Comparison of ENCODE assay signal across 8 mouse cellular contexts in the genomic region with DNA sequence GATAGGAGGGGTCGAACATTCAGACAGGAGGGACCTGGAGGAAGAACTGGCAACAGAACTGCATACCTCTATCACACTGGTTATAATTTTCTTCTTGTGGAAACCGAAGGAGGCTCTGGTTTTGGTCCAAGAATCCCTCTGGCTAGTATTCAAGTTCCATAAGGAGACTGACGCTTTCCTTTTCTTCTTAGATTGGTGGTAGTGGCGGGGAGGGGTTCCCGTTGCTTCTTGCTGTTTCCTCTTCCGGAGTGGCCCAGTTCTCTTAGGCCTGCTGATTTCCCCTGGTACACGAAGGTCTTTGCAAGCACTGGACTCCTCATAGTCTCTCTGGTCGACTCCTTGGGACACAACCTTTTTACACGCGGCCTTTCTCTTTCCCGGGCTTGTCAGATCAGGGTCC. TPM values are rescaled to one million over a fixed set of nuclear protein-coding genes. Genes with fewer than 3 reads are reported as not detected.
DNase-seq lines count a peak whose midpoint lies in the region; ATAC-seq and TF ChIP-seq lines count a peak whose summit lies in the region.

No protein-coding gene starts in this region.

- peak overlapping the region; percentile 50; the same call in 1 of the 2 replicates for H3K9ac ChIP-seq in hindbrain, postnatal 0 days (replicated peaks; ENCODE audit: low read length)

- ATAC-seq in common myeloid progenitor, adult 5-6 weeks (replicated peaks; ENCODE audit: low read depth, poor library complexity, severe bottlenecking): 0 out of 2 replicates have a peak, but pooled peaks have one; percentile 13
- no peak for ATAC-seq in hindbrain, postnatal 0 days

- no peaks in the 10 kb centered on the region for H3K27me3 ChIP-seq in hindbrain, postnatal 0 days (ENCODE audit: insufficient read depth, low read length)

- peak overlapping the region; percentile 83 for H3K4me3 ChIP-seq in gastrocnemius, adult 2 months
- peak overlapping the region; percentile 79 for H3K4me3 ChIP-seq in hindbrain, postnatal 0 days (ENCODE audit: low read length)

- no peaks in the 10 kb centered on the region for H3K36me3 ChIP-seq in hindbrain, postnatal 0 days (ENCODE audit: insufficient read depth, low read length)

- no peak for DNase-seq in gastrocnemius, adult 2 months
- no peak for DNase-seq in gastrocnemius, postnatal 14 days
- DNase-seq in hindbrain, postnatal 0 days (ENCODE audit: low spot score): peak; percentile 3
- peak; percentile 21 for DNase-seq in lung, postnatal 36 days
- no peak for DNase-seq in cerebellum, adult 9-10 months
- no peak for DNase-seq in gastrocnemius, adult 18-20 months (ENCODE audit: low spot score)
- DNase-seq in natural killer cell, adult 2 months (ENCODE audit: low spot score in 2 of 2): no peak

- no peak overlapping the region for H3K27ac ChIP-seq in gastrocnemius, adult 2 months
- no peak overlapping the region for H3K27ac ChIP-seq in hindbrain, postnatal 0 days

- intact Hi-C loops in gastrocnemius, adult 2 months (cut with DNase I): loop anchor here (5.0 kb wide), 2 partner anchors 40 to 140 kb away; a partner anchor contains a TSS
- intact Hi-C loops in gastrocnemius, postnatal 14 days (cut with DNase I; ENCODE audit: low total_unique reads): loop anchor here (5.0 kb wide), 1 partner anchor 40 kb away; a partner anchor contains a TSS

- WGBS in hindbrain, postnatal 0 days: 37% methylated on average over 11 of the region's 11 CpGs

- no peaks in the 10 kb centered on the region for H3K9me3 ChIP-seq in hindbrain, postnatal 0 days (ENCODE audit: low read length)

- H3K4me1 ChIP-seq in hindbrain, postnatal 0 days (ENCODE audit: insufficient read depth, low read length): peaks cover 4% of the 10 kb centered on the region; the same call in 1 of the 2 replicates

- peak overlapping the region; percentile 72 for H3K4me2 ChIP-seq in hindbrain, postnatal 0 days (ENCODE audit: low read depth, low read length)

- no peak for TF ChIP-seq CTCF in gastrocnemius, adult 2 months (IDR thresholded peaks at IDR 0.05)
- no peak for TF ChIP-seq CTCF in hindbrain, postnatal 0 days (IDR thresholded peaks at IDR 0.05; ENCODE audit: low read depth)

RNA-seq across cellular contexts. Expression of a gene that starts 1.0 kb away (rescaled TPM):
- under 1 TPM in 1 of 2 experiments, not detected in 1; 0.08 TPM for total RNA-seq in gastrocnemius, adult 2 months (2021)
- total RNA-seq in gastrocnemius, postnatal 14 days (2021): under 1 TPM; 0.51 to 0.76 TPM
- total RNA-seq in common myeloid progenitor, adult 5-6 weeks (2017): 18.6 and 22.8 TPM in 2 replicates
- total RNA-seq in hindbrain, postnatal 0 days (2014; rRNA removed): 1.8 and 3.3 TPM in 2 replicates
- 2.4 and 3.4 TPM in 2 replicates for polyA plus RNA-seq in hindbrain, postnatal 0 days (2015; fragmentation: Nextera tagmentation; extraction: Ambion mirVana)
- under 1 TPM in 1 of 2 experiments, not detected in 1; 0.12 TPM for total RNA-seq in gastrocnemius, adult 18-20 months (2021)

RNA-seq across cellular contexts. Expression of a gene that starts 23.1 kb away (rescaled TPM):
- 10 to 100 TPM in 1 of 2 experiments, 1 to 10 TPM in 1; 7.0 to 12.9 TPM for total RNA-seq in gastrocnemius, adult 2 months (2021)
- 1 to 10 TPM; 6.9 to 7.5 TPM for total RNA-seq in gastrocnemius, postnatal 14 days (2021)
- not detected in 2 replicates for total RNA-seq in common myeloid progenitor, adult 5-6 weeks (2017)
- 1.2 and 3.5 TPM in 2 replicates for total RNA-seq in hindbrain, postnatal 0 days (2014; rRNA removed)
- polyA plus RNA-seq in hindbrain, postnatal 0 days (2015; fragmentation: Nextera tagmentation; extraction: Ambion mirVana): 0.48 and 0.97 TPM in 2 replicates
- 1 to 10 TPM; 8.1 to 8.4 TPM for total RNA-seq in gastrocnemius, adult 18-20 months (2021)

RNA-seq across cellular contexts. Expression of a gene that starts 39.7 kb away (rescaled TPM):
- 10 to 100 TPM; 82.6 to 93.4 TPM for total RNA-seq in gastrocnemius, adult 2 months (2021)
- total RNA-seq in gastrocnemius, postnatal 14 days (2021): 10 to 100 TPM; 66.9 to 77.6 TPM
- 46.6 and 48.2 TPM in 2 replicates for total RNA-seq in common myeloid progenitor, adult 5-6 weeks (2017)
- total RNA-seq in hindbrain, postnatal 0 days (2014; rRNA removed): 113 and 156 TPM in 2 replicates
- polyA plus RNA-seq in hindbrain, postnatal 0 days (2015; fragmentation: Nextera tagmentation; extraction: Ambion mirVana): 188 and 191 TPM in 2 replicates
- total RNA-seq in gastrocnemius, adult 18-20 months (2021): 10 to 100 TPM; 84.7 to 88.1 TPM

RNA-seq across cellular contexts. Expression of a gene that starts 39.8 kb away (rescaled TPM):
- total RNA-seq in gastrocnemius, adult 2 months (2021): 10 to 100 TPM in 1 of 2 experiments, 1 to 10 TPM in 1; 6.5 to 13.9 TPM
- total RNA-seq in gastrocnemius, postnatal 14 days (2021): 10 to 100 TPM; 18.9 to 21.7 TPM
- 7.7 and 11.4 TPM in 2 replicates for total RNA-seq in common myeloid progenitor, adult 5-6 weeks (2017)
- total RNA-seq in hindbrain, postnatal 0 days (2014; rRNA removed): 34.7 and 46.4 TPM in 2 replicates
- 95.7 and 97.7 TPM in 2 replicates for polyA plus RNA-seq in hindbrain, postnatal 0 days (2015; fragmentation: Nextera tagmentation; extraction: Ambion mirVana)
- 10 to 100 TPM in 1 of 2 experiments, 1 to 10 TPM in 1; 7.8 to 12.0 TPM for total RNA-seq in gastrocnemius, adult 18-20 months (2021)

RNA-seq across cellular contexts. Expression of a gene that starts 46.7 kb away (rescaled TPM):
- total RNA-seq in gastrocnemius, adult 2 months (2021): under 1 TPM; 0.08 to 0.17 TPM
- total RNA-seq in gastrocnemius, postnatal 14 days (2021): under 1 TPM; 0.07 to 0.10 TPM
- total RNA-seq in common myeloid progenitor, adult 5-6 weeks (2017): 0.05 TPM in 1 of 2 replicates, not detected in the other
- 0.16 and 0.18 TPM in 2 replicates for total RNA-seq in hindbrain, postnatal 0 days (2014; rRNA removed)
- 0.14 and 0.31 TPM in 2 replicates for polyA plus RNA-seq in hindbrain, postnatal 0 days (2015; fragmentation: Nextera tagmentation; extraction: Ambion mirVana)
- total RNA-seq in gastrocnemius, adult 18-20 months (2021): under 1 TPM in 1 of 2 experiments, not detected in 1; 0.12 TPM

Comparison
In these comparisons a context has a peak if more than half of its experiments do, and no peak if none do; other contexts are left out.
1. DNase-seq: peak in hindbrain, postnatal 0 days (single experiment) and lung, postnatal 36 days (single experiment); none in gastrocnemius, adult 2 months (single experiment), gastrocnemius, postnatal 14 days (single experiment), cerebellum, adult 9-10 months (single experiment), gastrocnemius, adult 18-20 months (single experiment) and natural killer cell, adult 2 months (0 of 2).